7 mouse cellular contexts compared by ENCODE assay signal in the genomic region with DNA sequence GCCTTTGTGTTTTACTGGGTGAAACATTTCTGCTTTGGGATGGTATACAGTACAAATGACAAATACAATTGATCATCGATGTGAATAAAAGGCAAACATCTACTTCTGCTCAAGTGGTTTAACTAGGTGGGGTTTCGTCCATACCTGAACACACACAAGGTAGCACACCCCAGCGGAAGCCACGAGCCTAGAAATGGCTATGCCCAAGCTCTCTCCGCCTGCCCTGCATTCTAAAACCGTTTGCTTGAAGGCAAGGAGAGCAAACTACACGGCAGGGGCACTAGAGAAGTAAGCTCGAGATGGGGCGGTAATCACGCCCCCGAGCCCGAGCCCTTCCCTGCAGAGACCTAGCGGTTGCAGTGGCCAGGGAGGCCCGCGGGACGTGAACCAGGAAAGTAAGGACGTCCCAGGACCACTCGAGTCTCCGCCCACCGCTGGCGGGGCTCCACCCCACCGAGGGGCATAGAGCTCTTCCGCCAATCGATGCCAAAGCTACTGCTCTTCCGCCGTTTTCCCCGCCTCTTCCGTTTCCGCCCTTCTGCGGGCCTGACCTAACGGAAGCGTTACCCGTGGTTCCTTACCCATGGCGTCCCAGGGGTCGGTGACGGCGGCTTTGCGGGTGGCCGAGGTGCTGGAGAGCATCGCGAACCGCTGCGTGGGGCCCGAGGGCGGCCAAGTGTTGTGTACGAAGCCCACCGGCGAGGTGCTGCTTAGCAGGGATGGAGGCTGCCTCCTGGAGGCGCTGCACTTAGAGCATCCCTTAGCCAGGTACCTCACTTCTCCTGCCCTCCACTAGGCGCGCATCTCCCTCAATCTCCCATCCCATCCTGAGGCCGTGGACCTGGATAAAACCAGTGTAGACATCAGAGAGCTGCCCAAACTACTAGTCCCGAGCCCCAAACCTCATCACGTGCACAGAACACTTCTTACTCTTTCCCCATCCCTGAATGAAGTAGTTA. TPM values are rescaled to one million over a fixed set of nuclear protein-coding genes. Genes with fewer than 3 reads are reported as not detected.
A peak's percentile ranks its signal among the peaks of the same experiment; 100 is the strongest.
DNase-seq lines count a peak whose midpoint lies in the region; ATAC-seq and TF ChIP-seq lines count a peak whose summit lies in the region.

TSS of gene Bbs10 (plus strand) at position 540 of the 959 bp plus-strand sequence.

- DNase-seq in adrenal gland, postnatal 10 days = peak; percentile 97
- peak; percentile 97 for DNase-seq in embryonic facial prominence, embryonic 10.5 days (ENCODE audit: low spot score)
- DNase-seq in gonadal fat pad, adult 2 months (ENCODE audit: low read depth) = peak; percentile 38
- DNase-seq in left cerebral cortex, postnatal 4 days = peak; percentile 98

- peak within 1 kb of the TSS; percentile 93 for H3K27ac ChIP-seq in embryonic facial prominence, embryonic 10.5 days (replicated peaks)
- 0 out of 2 replicates have a peak within 1 kb of the TSS, but pooled peaks have one; percentile 41 for H3K27ac ChIP-seq in intestine, postnatal 0 days (ENCODE audit: low read depth, low read length)
- peak within 1 kb of the TSS; percentile 90 for H3K27ac ChIP-seq in midbrain, embryonic 12.5 days (replicated peaks)
- no peak within 1 kb of the TSS; the same call in 1 of the 2 replicates for H3K27ac ChIP-seq in small intestine, adult 2 months (ENCODE audit: insufficient read depth, low read depth, low read length)

- peaks cover 11% of the 10 kb centered on the region for H3K4me1 ChIP-seq in embryonic facial prominence, embryonic 10.5 days
- no peaks in the 10 kb centered on the region; the same call in 1 of the 2 replicates for H3K4me1 ChIP-seq in intestine, postnatal 0 days (replicated peaks; ENCODE audit: control insufficient read depth, insufficient read depth, low read length)
- H3K4me1 ChIP-seq in midbrain, embryonic 12.5 days = peaks cover 10% of the 10 kb centered on the region
- H3K4me1 ChIP-seq in small intestine, adult 2 months (ENCODE audit: control insufficient read depth, insufficient read depth, insufficient read length, low read length) = no peaks in the 10 kb centered on the region

- TF ChIP-seq CTCF in intestine, postnatal 0 days (IDR thresholded peaks at IDR 0.05; ENCODE audit: low read depth) = peak; percentile 87
- peak; percentile 70; the same call in 1 of the 2 replicates for TF ChIP-seq CTCF in small intestine, adult 2 months (IDR thresholded peaks at IDR 0.05; ENCODE audit: extremely low read depth, insufficient read length, insufficient replicate concordance, low read depth, low read length)

- peak; percentile 56; the same call in 1 of the 2 replicates for TF ChIP-seq POLR2A in small intestine, adult 2 months (IDR thresholded peaks at IDR 0.05; ENCODE audit: low read depth, low read length)

- peak within 1 kb of the TSS; percentile 81 for H3K4me2 ChIP-seq in intestine, postnatal 0 days (replicated peaks; ENCODE audit: low read depth)
- peak within 1 kb of the TSS; percentile 54 for H3K4me2 ChIP-seq in midbrain, embryonic 12.5 days (replicated peaks)

- H3K36me3 ChIP-seq in embryonic facial prominence, embryonic 10.5 days (replicated peaks) = peaks cover 9% of the 10 kb centered on the region
- H3K36me3 ChIP-seq in intestine, postnatal 0 days (ENCODE audit: control insufficient read depth, insufficient read depth) = no peaks in the 10 kb centered on the region
- no peaks in the 10 kb centered on the region for H3K36me3 ChIP-seq in midbrain, embryonic 12.5 days
- H3K36me3 ChIP-seq in small intestine, adult 2 months (ENCODE audit: control insufficient read depth, insufficient read depth, low read length) = no peaks in the 10 kb centered on the region

- H3K9ac ChIP-seq in intestine, postnatal 0 days (ENCODE audit: low read depth, low read length) = peak within 1 kb of the TSS; percentile 51; the same call in 1 of the 2 replicates
- peak within 1 kb of the TSS; percentile 66 for H3K9ac ChIP-seq in midbrain, embryonic 12.5 days (replicated peaks)

- peak within 1 kb of the TSS; percentile 83 for H3K4me3 ChIP-seq in embryonic facial prominence, embryonic 10.5 days
- peak within 1 kb of the TSS; percentile 68 for H3K4me3 ChIP-seq in intestine, postnatal 0 days (ENCODE audit: low read depth, low read length)
- peak within 1 kb of the TSS; percentile 74 for H3K4me3 ChIP-seq in midbrain, embryonic 12.5 days
- H3K4me3 ChIP-seq in small intestine, adult 2 months (ENCODE audit: low read depth, low read length) = peak within 1 kb of the TSS; percentile 90

- peak; percentile 100 for ATAC-seq in intestine, postnatal 0 days
- peak; percentile 99 for ATAC-seq in midbrain, embryonic 12.5 days (ENCODE audit: low FRiP score, low read depth)

- no peaks in the 10 kb centered on the region for H3K9me3 ChIP-seq in embryonic facial prominence, embryonic 10.5 days
- no peaks in the 10 kb centered on the region for H3K9me3 ChIP-seq in intestine, postnatal 0 days (ENCODE audit: control insufficient read depth)
- H3K9me3 ChIP-seq in midbrain, embryonic 12.5 days = no peaks in the 10 kb centered on the region

- 1% methylated on average over 54 of the region's 54 CpGs for WGBS in embryonic facial prominence, embryonic 10.5 days
- WGBS in intestine, postnatal 0 days = 1% methylated on average over 54 of the region's 54 CpGs
- WGBS in midbrain, embryonic 12.5 days = 1% methylated on average over 54 of the region's 54 CpGs
- 2% methylated on average over 54 of the region's 54 CpGs for WGBS in small intestine, adult 2 months

- intact Hi-C loops in left cerebral cortex, postnatal 4 days (cut with DNase I) = loop anchor here (5.0 kb wide), 2 partner anchors 174 to 189 kb away; partner anchors contain the start of gene Nap1l1

- no peaks in the 10 kb centered on the region for H3K27me3 ChIP-seq in embryonic facial prominence, embryonic 10.5 days (replicated peaks; ENCODE audit: low read depth, poor library complexity, severe bottlenecking)
- no peaks in the 10 kb centered on the region for H3K27me3 ChIP-seq in intestine, postnatal 0 days (replicated peaks; ENCODE audit: control insufficient read depth, insufficient read depth, low read length)
- H3K27me3 ChIP-seq in midbrain, embryonic 12.5 days = no peaks in the 10 kb centered on the region
- H3K27me3 ChIP-seq in small intestine, adult 2 months (ENCODE audit: control insufficient read depth, insufficient read depth, low read length) = no peaks in the 10 kb centered on the region

RNA-seq across cellular contexts. Expression of gene Bbs10, which starts in this region (rescaled TPM):
- total RNA-seq in adrenal gland, postnatal 10 days (2021) = 1 to 10 TPM; 3.4 to 6.1 TPM
- polyA plus RNA-seq in embryonic facial prominence, embryonic 10.5 days (2016; fragmentation: Nextera tagmentation; extraction: Ambion mirVana) = 6.7 and 8.0 TPM in 2 replicates
- polyA plus RNA-seq in gonadal fat pad, adult 2 months (2012; rRNA removed) = 1.9 and 2.0 TPM in 2 replicates
- polyA plus RNA-seq in intestine, postnatal 0 days (2015; fragmentation: Nextera tagmentation; extraction: Ambion mirVana) = 1.3 TPM in 2 replicates
- total RNA-seq in left cerebral cortex, postnatal 4 days (2021) = 1 to 10 TPM; 4.2 to 4.3 TPM
- polyA plus RNA-seq in midbrain, embryonic 12.5 days (2016; fragmentation: Nextera tagmentation; extraction: Ambion mirVana) = 7.2 and 7.9 TPM in 2 replicates
- 0.06 and 0.22 TPM in 2 replicates for polyA plus RNA-seq in small intestine, adult 2 months (2012; rRNA removed)

Comparison
In these comparisons a context has a peak if more than half of its experiments do, and no peak if none do; other contexts are left out.
1. DNase-seq: peak in every context shown above with its lines; median percentile 98 in left cerebral cortex, postnatal 4 days; 97 in adrenal gland, postnatal 10 days; 97 in embryonic facial prominence, embryonic 10.5 days; 38 in gonadal fat pad, adult 2 months.